Mouse (Mus musculus) spleen, postnatal 36 days (tissue): ENCODE data around the gene Phf8.
A peak's percentile ranks its signal among the peaks of the same experiment; 100 is the strongest.
"Not testable (repeated sequence)": the region's sequence is repeated elsewhere in the genome, so short reads cannot be mapped to it uniquely, and the experiment has no call there.

Source experiments
- DNase-seq, 2 experiments: peaks; one replicate each; pipeline ENCODE4 v3.0.0; 2022; ENCODE audit warnings: low spot score in 2 of 2, mixed read lengths in 1 of 2

Gene Phf8

DNA sequence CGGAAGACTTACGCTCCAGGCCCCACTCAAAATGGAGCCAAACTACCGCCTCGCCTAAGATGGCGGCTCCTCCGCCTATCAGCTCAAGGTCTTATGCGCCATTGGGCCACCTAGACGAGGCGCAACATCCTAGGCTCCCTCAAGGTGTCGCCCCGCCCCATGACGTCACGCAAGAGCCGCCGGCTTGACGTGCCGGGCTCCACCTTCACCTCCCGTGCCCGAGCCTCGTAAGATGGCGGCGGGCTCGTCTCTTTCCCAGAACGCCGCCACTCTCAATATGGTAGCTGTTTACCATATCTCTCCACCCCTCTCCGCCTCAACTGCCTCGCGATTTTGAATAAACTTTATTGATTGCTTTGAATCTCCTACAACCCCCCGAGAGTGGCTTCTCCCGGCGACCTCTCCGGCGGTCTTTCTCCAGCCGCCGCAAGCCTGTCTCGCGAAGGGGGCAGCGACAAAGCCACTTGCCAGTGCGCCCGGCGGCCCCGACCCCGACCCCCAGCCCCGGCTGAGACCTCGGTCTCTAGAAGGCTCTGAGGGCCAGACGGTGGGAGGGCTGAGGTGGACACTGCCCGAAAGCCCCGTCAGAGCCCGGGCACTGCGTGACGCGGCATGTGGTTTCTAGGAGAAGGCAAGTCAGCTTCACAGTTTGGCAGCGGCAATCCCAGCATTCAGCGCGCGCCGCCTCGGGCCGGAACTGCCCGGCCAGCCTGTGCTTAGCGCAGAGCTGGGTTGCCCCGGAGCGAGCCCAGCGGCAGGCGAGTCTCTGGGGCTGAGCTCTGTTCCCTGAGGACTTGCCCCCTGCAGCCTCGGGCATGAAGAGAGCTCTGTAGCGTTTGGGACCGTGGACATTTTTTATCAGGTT lies at the start of gene Phf8:
Gene Phf8 (plus strand): TSS at position 215 of the 865 bp plus-strand sequence.
- peak; percentile 96 for DNase-seq

GRCm38 (mm10) chrX:151488128-151488527 lies 32.3 kb upstream of the Phf8 start:
- no peak for DNase-seq

DNA sequence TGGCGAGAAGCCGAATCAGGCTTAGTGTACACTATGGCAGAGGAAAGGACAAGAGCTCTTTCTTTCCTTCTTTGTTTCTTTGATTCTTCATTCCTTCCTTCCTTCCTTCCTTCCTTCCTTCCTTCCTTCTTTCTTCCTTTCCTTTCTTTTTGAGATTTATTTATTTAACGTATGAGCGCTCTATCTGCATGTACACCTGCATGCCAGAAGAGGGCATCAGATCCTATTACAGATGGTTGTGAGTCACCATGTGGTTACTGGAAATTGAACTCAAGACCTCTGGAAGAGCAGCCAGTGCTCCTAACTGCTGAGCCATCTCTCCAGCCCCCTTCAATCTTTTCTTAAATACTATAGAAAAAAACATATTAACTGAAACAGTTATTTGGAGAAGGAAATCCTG lies 27.2 kb upstream of the Phf8 start:
- not testable (repeated sequence) for DNase-seq

DNA sequence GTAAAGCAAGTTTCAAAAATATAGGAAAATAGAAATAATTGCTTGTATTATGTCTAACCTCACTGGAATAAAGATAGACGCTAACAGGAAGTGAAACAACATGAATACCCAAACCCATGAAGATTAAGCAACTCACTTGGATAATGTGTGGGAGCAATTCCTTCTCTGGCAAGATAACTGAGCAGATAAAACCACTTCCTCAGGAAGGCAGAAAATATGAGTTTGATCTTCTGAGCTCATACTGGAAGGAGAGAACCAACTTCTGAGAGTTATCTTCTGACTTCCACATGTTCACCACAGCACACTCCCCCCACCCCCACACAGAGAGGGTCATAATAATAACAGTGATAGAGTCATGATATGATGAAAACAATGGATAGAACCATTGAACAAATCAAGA lies 23.9 kb upstream of the Phf8 start:
- no peak for DNase-seq

DNA sequence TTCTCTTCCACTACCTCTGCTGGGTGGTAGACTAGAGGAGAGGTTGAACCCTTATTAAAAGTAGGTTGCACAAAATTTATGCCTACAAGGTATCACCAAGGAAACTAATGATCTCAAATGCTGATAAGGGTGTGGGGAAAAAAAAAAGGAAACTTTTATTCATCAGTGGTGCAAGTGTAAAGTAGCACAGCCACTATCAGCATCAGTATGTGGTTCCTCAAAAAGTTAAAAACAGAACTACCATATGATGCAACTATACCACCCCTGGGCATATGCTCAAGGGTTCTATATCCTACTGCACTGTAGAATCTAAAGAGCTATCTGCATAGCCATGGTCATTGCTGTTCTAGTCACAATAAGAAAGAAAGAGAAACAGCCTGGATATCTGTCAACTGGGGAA lies 11.9 kb upstream of the Phf8 start:
- DNase-seq, result no peak

GRCm38 (mm10) chrX:151509906-151510305 lies 10.6 kb upstream of the Phf8 start:
- no peak for DNase-seq

GRCm38 (mm10) chrX:151513066-151513465 lies 7.4 kb upstream of the Phf8 start:
- DNase-seq, result no peak

GRCm38 (mm10) chrX:151513694-151514093 lies 6.8 kb upstream of the Phf8 start:
- DNase-seq, result no peak

DNA sequence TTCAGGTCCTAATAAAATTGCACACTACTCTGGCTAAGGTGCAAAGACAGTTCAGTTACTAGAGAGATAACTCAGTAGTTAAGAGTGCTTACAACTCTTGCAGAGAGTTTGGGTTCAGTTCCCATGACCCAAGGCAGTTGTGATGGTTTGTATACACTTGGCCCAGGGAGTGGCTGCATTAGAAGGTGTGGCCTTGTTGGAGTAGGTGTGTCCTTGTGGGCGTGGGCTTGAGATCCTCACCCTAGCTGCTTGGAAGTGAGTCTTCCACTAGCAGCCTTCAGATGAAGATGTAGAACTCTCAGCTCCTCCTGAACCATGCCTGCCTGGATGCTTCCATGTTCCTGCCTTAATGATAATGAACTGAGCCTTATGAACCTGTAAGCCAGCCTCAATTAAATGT lies 2.3 kb upstream of the Phf8 start:
- peak in 1 of 2 experiments; percentile 21 for DNase-seq

DNA sequence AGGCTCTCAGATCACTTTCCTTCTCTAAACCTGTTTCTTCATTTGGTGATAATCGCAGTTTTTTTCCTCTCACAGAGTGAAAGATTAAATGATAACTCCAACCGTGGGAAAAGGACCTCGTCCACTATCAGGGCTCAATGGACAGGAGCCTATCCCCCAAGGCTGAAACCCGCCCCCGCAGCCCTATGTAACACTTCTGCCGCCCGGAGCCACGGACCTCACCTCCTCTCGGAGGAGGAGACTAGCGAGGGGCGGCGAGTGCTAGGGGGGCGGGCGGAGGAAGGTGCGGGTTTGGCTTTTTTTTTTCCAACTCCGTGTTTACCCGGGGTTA lies 380 bp upstream of the Phf8 start:
- DNase-seq, result no peak

GRCm38 (mm10) chrX:151521786-151522522 lies 1.5 kb downstream of the Phf8 start:
- peak in 1 of 2 experiments; percentile 13 for DNase-seq

GRCm38 (mm10) chrX:151553356-151553755 lies 32.9 kb downstream of the Phf8 start:
- no peak for DNase-seq

GRCm38 (mm10) chrX:151575166-151575565 lies 54.7 kb downstream of the Phf8 start:
- no peak for DNase-seq

DNA sequence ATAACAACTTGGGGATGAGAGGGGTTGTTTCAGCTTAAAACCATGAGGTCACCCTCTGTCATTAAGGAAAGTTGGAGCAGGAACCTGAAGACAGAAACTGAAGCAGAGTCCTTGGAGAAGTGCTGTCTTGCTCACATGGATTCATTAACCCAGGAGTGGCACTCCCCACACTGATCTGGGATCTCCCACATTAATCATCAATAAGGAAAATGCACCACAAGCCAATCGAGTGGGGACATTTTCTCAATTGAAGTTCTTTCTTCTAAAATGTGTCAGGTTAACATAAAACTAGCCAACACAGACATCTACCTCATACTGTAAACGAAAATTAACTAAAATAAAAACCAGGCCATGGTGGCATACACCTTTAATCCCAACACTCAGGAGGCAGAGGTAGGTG lies 122.9 kb downstream of the Phf8 start:
- DNase-seq, result no peak

DNA sequence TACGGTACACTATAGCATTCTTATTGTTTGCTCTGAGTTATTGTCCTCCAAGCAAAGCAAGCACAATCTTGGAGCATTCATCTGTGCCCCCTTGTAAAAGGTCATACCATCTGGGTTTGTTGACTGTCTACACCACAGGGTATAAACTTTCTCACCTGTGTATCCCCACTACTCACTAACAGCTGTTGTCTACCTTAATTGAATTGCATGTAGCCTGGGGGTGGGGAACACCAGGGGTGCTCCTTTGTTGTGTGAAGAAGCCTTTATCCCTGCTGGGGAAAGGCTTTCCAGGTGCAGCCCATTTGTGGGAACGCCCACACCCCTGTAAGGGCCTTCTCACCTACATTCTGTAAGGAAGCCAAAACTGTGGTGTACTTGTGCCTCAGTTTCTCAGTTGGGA lies 133.3 kb downstream of the Phf8 start:
- no peak for DNase-seq

DNA sequence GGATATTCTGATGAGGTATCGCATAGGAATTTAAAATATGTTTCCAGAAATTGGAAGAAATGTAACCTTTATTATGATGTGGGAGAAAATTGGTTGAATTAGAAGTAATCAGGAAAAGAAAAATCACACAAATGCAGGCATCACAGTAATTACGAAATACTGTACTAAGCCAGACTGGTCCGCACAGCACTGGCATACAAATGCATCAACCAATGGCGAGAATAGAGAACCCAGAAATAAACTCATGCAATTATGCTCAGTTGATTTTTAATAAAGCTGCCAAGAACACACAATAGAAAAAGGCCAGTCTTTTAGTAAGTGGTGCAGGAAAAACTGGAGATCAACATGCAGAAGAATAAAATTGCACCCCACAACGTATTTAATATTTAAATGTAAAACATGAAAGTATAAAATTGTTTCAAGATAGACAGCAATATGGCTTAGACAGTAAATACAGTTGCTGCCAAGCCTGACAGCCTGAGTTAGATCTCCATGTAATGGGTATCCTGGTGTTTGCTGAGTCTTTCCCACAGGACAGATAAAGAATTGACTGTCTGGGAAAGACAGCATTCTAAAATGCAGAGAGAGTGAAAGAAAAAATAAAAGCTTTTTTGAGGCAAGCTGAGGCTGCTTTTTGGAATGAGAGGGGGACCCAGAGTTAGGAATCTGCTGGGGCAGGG lies 154.2 kb downstream of the Phf8 start:
- DNase-seq, result no peak
